Mouse (Mus musculus) retina, postnatal 7 days (tissue): ENCODE measurements around the gene Cyp27b1.

Experiments
- DNase-seq: peaks from one replicate; pipeline ENCODE4 v3.0.0-alpha.2; 2012; ENCODE audit warnings: low read depth, low spot score

The Cyp27b1 gene

GRCm38 (mm10) chr10:127085633-127086032, 37.6 kb downstream of the Cyp27b1 start:
- no peak for DNase-seq

GRCm38 (mm10) chr10:127090560-127091411, 42.7 kb downstream of the Cyp27b1 start:
- DNase-seq, result no peak

DNA sequence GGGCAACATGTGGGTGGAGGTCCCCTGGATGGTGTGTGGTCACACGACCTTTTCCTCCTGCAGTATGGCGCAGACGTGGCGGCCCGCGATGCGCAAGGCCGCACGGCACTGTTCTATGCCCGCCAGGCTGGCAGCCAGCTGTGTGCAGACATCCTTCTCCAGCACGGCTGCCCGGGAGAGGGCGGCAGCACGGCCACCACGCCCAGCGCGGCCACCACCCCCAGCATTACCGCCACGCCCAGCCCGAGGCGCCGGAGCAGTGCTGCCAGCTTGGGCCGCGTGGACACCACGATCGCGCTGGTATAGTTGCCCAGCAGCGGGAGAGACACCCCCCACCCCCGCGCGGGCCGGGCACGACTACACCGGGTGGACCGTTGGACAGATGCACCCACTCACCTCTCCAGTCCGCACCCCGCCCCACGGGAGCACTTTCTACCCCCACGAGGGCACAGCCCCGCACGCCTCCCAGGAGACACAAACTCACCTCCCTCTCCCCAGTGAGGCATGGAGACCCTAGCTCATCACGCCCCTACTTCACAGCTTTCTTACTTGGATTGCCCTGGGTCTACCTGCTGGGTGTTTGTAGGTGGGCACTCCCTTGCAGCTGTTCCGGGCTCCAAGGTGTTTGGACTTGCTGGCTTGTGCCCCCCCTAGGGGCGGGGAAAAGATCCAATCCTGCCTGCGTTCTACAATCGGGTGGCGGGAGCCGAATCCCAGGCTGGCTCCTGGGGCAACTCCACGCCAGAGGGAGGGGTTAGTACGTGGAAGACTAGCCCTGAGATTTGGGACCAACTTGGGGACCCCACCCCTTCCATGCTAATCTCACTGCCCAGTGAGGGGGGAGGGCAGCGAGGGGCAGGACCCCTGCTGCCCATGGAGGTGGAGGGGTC, 43.7 kb downstream of the Cyp27b1 start:
- DNase-seq, result no peak

DNA sequence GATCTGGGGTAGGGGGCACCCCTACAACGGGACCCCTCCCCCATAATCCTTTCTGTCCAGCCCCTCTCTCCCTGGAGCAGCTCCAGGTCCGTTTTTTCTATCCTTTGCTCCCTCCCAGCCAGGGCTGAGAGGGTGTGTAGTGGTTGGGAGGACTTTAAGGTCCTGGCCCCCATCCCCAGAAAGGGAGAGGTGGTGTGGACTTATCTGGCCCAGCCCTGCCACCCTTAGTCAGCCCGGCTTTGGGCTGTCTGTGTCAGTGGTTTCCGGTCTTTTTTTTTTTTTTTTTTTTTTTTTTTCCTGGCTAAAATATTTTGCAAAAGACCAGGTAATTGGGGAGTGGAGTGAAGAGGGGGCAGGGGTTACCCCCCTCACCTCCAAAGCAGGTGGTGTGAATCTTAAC, 44.7 kb downstream of the Cyp27b1 start:
- DNase-seq, result no peak

DNA sequence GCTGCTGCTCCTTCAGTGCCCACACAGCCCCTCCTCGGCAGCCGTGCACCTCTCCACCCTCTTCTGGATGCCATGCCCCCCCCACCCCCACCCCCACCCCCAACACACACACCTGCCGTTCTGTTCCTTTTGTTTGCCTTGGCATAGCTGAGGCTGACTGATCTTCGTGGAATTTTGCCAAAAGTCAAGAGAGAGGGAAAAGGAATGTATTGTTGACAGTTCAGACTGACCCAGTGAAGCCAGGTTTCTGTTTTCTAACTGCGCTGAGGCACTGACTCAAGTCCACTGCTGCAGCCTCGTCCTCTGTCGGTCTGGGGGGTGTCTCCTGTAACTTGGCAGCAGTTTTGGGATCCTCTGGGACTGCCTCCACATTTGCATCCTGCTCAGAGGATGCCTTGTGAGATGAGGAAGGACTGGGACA, 46.3 kb downstream of the Cyp27b1 start:
- no peak for DNase-seq

DNA sequence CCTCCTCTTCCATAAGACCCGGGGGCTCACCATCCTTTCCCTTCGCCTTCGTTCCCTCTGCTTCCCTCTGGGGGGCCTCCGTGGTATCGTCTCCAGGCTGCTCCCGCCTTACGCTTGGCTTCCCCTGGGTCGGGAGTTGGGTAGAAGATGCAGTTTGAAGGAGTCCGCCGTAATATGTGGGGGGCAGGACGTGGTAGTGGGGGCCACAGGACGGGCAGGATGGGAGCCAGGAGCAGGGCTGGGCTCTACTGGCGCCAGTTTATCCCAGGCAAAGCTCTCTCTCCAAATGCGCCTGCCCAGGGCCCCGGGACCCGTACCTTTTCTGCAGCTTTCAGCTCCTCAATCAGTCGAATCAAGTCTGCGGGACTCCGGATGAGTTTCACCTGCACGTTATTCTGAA, 50.5 kb downstream of the Cyp27b1 start:
- no peak for DNase-seq

DNA sequence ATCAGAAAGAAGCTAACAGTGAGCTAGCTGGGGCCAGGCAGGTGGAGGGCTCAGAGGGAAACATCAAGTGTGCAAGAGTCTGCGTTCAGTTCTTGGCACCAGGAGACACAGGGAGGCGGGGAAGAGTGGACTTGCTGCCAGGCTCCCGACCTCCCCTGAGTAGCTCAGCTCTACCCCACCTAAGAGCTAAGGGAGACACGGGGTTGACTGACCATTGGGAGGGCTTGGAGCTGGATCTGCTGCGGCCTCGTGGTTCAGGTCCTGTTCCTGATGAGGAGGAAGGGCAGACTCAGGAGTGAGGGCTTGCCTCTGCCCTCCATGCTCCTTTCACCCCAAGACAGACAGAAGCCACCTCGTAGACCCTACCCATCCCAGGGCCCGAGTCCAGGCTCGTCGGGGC, 51.1 kb downstream of the Cyp27b1 start:
- DNase-seq, result no peak

DNA sequence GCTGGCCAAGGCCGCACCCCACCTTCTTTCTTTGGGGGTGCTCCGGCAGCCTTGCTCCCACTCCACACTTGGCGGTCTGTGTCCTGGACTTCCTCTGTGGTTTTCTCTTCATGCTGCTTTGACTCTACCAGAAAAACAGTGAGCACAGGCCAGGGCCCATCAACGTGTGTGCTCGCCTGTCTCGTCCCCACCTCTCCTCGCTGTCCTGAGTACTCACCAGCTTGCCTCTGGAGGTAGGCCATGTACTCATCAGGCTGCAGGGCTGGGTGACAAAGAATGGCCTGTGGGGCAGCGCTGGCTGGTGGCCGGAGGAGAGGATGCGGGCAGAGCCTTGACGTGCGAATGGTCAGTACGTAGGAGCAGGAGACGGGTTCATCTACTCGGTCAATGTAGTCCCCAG, 51.8 kb downstream of the Cyp27b1 start:
- no peak for DNase-seq

- DNase-seq, result no peak
Observed at GRCm38 (mm10) chr10:127100414-127100813, 52.4 kb downstream of the Cyp27b1 start.

DNA sequence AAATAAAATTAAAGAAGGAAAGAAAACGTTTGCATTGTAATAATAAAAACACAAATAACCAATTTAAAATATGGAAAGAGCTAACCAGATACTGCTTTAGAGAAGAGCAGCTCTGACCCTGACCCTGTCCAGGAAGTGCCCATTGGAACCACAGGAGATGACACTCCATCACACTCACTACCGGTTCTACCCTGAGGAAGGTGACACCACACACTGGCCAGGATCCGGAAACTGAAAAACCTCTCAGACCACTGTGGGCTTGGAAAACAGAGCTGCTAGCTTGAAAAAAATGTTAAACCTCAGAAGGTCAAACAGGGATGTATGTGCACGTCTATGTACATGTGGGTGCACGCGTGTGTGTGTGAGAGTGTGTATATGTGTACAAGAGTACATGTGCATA, 53.1 kb downstream of the Cyp27b1 start:
- no peak for DNase-seq
